Mouse (Mus musculus): ENCODE results near the gene Stard13.

- TF ChIP-seq CTCF (IDR thresholded peaks at IDR 0.05; ENCODE audit: extremely low read depth, insufficient read depth, insufficient read length, insufficient replicate concordance), result no peak
- TF ChIP-seq POLR2A (IDR thresholded peaks at IDR 0.05; ENCODE audit: low read depth, low read length), result no peak
Measured at GRCm38 (mm10) chr5:151137901-151138300, 95.7 kb downstream of the Stard13 start.
